Comparison of ENCODE assay signal across 8 mouse cellular contexts in the genomic region with DNA sequence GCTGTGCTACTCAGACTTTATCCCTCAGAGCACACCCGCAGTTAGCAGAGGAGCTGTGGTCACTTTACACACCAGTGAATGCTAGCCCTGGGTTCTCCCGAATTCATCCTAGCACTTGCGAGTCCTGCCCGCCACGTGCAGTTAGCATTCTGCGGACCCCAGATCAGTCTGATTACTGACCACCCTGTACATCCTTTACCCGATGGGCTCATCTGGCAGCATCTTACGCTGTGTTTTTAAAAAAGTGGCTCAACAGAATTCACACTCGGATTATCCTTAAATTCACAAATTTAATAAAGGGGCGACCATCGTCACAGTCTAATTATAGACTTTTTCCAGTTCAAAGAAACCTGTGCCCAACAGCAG. TPM values are rescaled to one million over a fixed set of nuclear protein-coding genes. Genes with fewer than 3 reads are reported as not detected.
DNase-seq lines count a peak whose midpoint lies in the region; ATAC-seq and TF ChIP-seq lines count a peak whose summit lies in the region.

No protein-coding gene starts in this region.

- H3K27me3 ChIP-seq in lung, embryonic 14.5 days (ENCODE audit: insufficient read depth, low read length), result no peaks in the 10 kb centered on the region
- H3K27me3 ChIP-seq in embryonic facial prominence, embryonic 13.5 days, result no peaks in the 10 kb centered on the region
- H3K27me3 ChIP-seq in intestine, embryonic 15.5 days (replicated peaks), result no peaks in the 10 kb centered on the region
- no peaks in the 10 kb centered on the region for H3K27me3 ChIP-seq in neural tube, embryonic 14.5 days (ENCODE audit: control insufficient read depth, insufficient read depth, low read length)

- peak overlapping the region; percentile 92 for H3K9ac ChIP-seq in lung, embryonic 14.5 days
- peak overlapping the region; percentile 91 for H3K9ac ChIP-seq in embryonic facial prominence, embryonic 13.5 days
- H3K9ac ChIP-seq in intestine, embryonic 15.5 days, result peak overlapping the region; percentile 88
- peak overlapping the region; percentile 90 for H3K9ac ChIP-seq in neural tube, embryonic 14.5 days (replicated peaks; ENCODE audit: low read depth, low read length)

- H3K9me3 ChIP-seq in lung, embryonic 14.5 days (ENCODE audit: low read depth, low read length), result no peaks in the 10 kb centered on the region
- no peaks in the 10 kb centered on the region for H3K9me3 ChIP-seq in embryonic facial prominence, embryonic 13.5 days
- no peaks in the 10 kb centered on the region for H3K9me3 ChIP-seq in intestine, embryonic 15.5 days
- H3K9me3 ChIP-seq in neural tube, embryonic 14.5 days (ENCODE audit: control insufficient read depth, low read length), result no peaks in the 10 kb centered on the region

- H3K4me2 ChIP-seq in lung, embryonic 14.5 days, result peak overlapping the region; percentile 73
- peak overlapping the region; percentile 89 for H3K4me2 ChIP-seq in embryonic facial prominence, embryonic 13.5 days
- H3K4me2 ChIP-seq in intestine, embryonic 15.5 days (replicated peaks), result peak overlapping the region; percentile 84
- peak overlapping the region; percentile 83 for H3K4me2 ChIP-seq in neural tube, embryonic 14.5 days (ENCODE audit: low read depth, low read length)

- 6% methylated on average over 11 of the region's 11 CpGs for WGBS in lung, embryonic 14.5 days
- 5% methylated on average over 11 of the region's 11 CpGs for WGBS in embryonic facial prominence, embryonic 13.5 days
- 8% methylated on average over 11 of the region's 11 CpGs for WGBS in intestine, embryonic 15.5 days
- WGBS in neural tube, embryonic 14.5 days, result 7% methylated on average over 11 of the region's 11 CpGs

- peak overlapping the region; percentile 95 for H3K4me3 ChIP-seq in lung, embryonic 14.5 days (ENCODE audit: low read depth, low read length)
- peak overlapping the region; percentile 99 for H3K4me3 ChIP-seq in embryonic facial prominence, embryonic 13.5 days
- peak overlapping the region; percentile 83 for H3K4me3 ChIP-seq in intestine, embryonic 15.5 days (replicated peaks)
- H3K4me3 ChIP-seq in neural tube, embryonic 14.5 days (ENCODE audit: low read depth, low read length), result peak overlapping the region; percentile 95

- peaks cover 4% of the 10 kb centered on the region; the same call in 1 of the 2 replicates for H3K4me1 ChIP-seq in lung, embryonic 14.5 days (ENCODE audit: insufficient read depth)
- peaks cover 37% of the 10 kb centered on the region for H3K4me1 ChIP-seq in embryonic facial prominence, embryonic 13.5 days
- H3K4me1 ChIP-seq in intestine, embryonic 15.5 days (replicated peaks), result peaks cover 20% of the 10 kb centered on the region
- H3K4me1 ChIP-seq in neural tube, embryonic 14.5 days (ENCODE audit: control insufficient read depth, insufficient read depth, low read length), result peaks cover 28% of the 10 kb centered on the region

- peak overlapping the region; percentile 80; the same call in 1 of the 2 replicates for H3K27ac ChIP-seq in lung, embryonic 14.5 days (ENCODE audit: low read depth)
- H3K27ac ChIP-seq in embryonic facial prominence, embryonic 13.5 days, result peak overlapping the region; percentile 86
- H3K27ac ChIP-seq in intestine, embryonic 15.5 days, result peak overlapping the region; percentile 79; the same call in 1 of the 2 replicates
- H3K27ac ChIP-seq in neural tube, embryonic 14.5 days (ENCODE audit: low read depth, low read length), result peak overlapping the region; percentile 52; the same call in 1 of the 2 replicates

- no peak for TF ChIP-seq CTCF in lung, embryonic 14.5 days (IDR thresholded peaks at IDR 0.05; ENCODE audit: low read depth)

- H3K36me3 ChIP-seq in lung, embryonic 14.5 days (ENCODE audit: insufficient read depth), result peaks cover 28% of the 10 kb centered on the region
- peaks cover 17% of the 10 kb centered on the region for H3K36me3 ChIP-seq in embryonic facial prominence, embryonic 13.5 days
- no peaks in the 10 kb centered on the region for H3K36me3 ChIP-seq in intestine, embryonic 15.5 days
- H3K36me3 ChIP-seq in neural tube, embryonic 14.5 days (ENCODE audit: control insufficient read depth, insufficient read depth, low read length), result 0 out of 2 replicates have a peak, but pooled peaks cover 6% of the 10 kb centered on the region

- no peak for ATAC-seq in lung, embryonic 14.5 days (ENCODE audit: insufficient read depth)
- no peak for ATAC-seq in embryonic facial prominence, embryonic 13.5 days (ENCODE audit: insufficient number of reproducible peaks, insufficient read depth, low FRiP score, low TSS enrichment, low read depth)
- ATAC-seq in intestine, embryonic 15.5 days, result no peak
- ATAC-seq in neural tube, embryonic 14.5 days (ENCODE audit: low read depth), result no peak
- no peak for ATAC-seq in megakaryocyte progenitor cell, adult 5-6 weeks (replicated peaks; ENCODE audit: poor library complexity)
- ATAC-seq in frontal cortex, adult (ENCODE audit: low TSS enrichment), result no peak

- no peak for DNase-seq in lung, embryonic 14.5 days
- DNase-seq in lung, postnatal 36 days, result no peak
- no peak for DNase-seq in cerebellum, adult 8-10 months

RNA-seq across cellular contexts. Expression of gene Unkl, which starts 0.4 kb away (rescaled TPM):
- 5.8 TPM in 2 replicates for polyA plus RNA-seq in lung, embryonic 14.5 days (2014; fragmentation: Nextera tagmentation; extraction: Ambion mirVana)
- polyA plus RNA-seq in embryonic facial prominence, embryonic 13.5 days (2015; fragmentation: Nextera tagmentation; extraction: Ambion mirVana), result 9.7 and 11.8 TPM in 2 replicates
- 6.0 and 6.6 TPM in 2 replicates for polyA plus RNA-seq in intestine, embryonic 15.5 days (2015; fragmentation: Nextera tagmentation; extraction: Ambion mirVana)
- polyA plus RNA-seq in neural tube, embryonic 14.5 days (2014; fragmentation: Nextera tagmentation; extraction: Ambion mirVana), result 9.1 and 10.9 TPM in 2 replicates
- 6.1 and 6.2 TPM in 2 replicates for total RNA-seq in megakaryocyte progenitor cell, adult 5-6 weeks (2015)
- 7.7 and 8.2 TPM in 2 replicates for total RNA-seq in megakaryocyte progenitor cell, adult 5-6 weeks (2017)

RNA-seq across cellular contexts. Expression of gene BC003965, which starts 3.4 kb away (rescaled TPM):
- polyA plus RNA-seq in lung, embryonic 14.5 days (2014; fragmentation: Nextera tagmentation; extraction: Ambion mirVana), result 28.5 and 29.2 TPM in 2 replicates
- polyA plus RNA-seq in embryonic facial prominence, embryonic 13.5 days (2015; fragmentation: Nextera tagmentation; extraction: Ambion mirVana), result 34.9 and 35.5 TPM in 2 replicates
- polyA plus RNA-seq in intestine, embryonic 15.5 days (2015; fragmentation: Nextera tagmentation; extraction: Ambion mirVana), result 37.4 and 39.5 TPM in 2 replicates
- polyA plus RNA-seq in neural tube, embryonic 14.5 days (2014; fragmentation: Nextera tagmentation; extraction: Ambion mirVana), result 31.9 and 33.9 TPM in 2 replicates
- total RNA-seq in megakaryocyte progenitor cell, adult 5-6 weeks (2015), result 16.6 and 20.3 TPM in 2 replicates
- 7.0 and 11.5 TPM in 2 replicates for total RNA-seq in megakaryocyte progenitor cell, adult 5-6 weeks (2017)

RNA-seq across cellular contexts. Expression of gene Gm38655, which starts 12.5 kb away (rescaled TPM):
- 3.6 and 3.7 TPM in 2 replicates for polyA plus RNA-seq in lung, embryonic 14.5 days (2014; fragmentation: Nextera tagmentation; extraction: Ambion mirVana)
- polyA plus RNA-seq in embryonic facial prominence, embryonic 13.5 days (2015; fragmentation: Nextera tagmentation; extraction: Ambion mirVana), result 0.31 TPM in 1 of 2 replicates, not detected in the other
- polyA plus RNA-seq in intestine, embryonic 15.5 days (2015; fragmentation: Nextera tagmentation; extraction: Ambion mirVana), result 1.2 and 1.7 TPM in 2 replicates
- not detected in 2 replicates for polyA plus RNA-seq in neural tube, embryonic 14.5 days (2014; fragmentation: Nextera tagmentation; extraction: Ambion mirVana)
- not detected in 2 replicates for total RNA-seq in megakaryocyte progenitor cell, adult 5-6 weeks (2015)
- total RNA-seq in megakaryocyte progenitor cell, adult 5-6 weeks (2017), result not detected in 2 replicates

RNA-seq across cellular contexts. Expression of gene Ccdc154, which starts 25.5 kb away (rescaled TPM):
- polyA plus RNA-seq in lung, embryonic 14.5 days (2014; fragmentation: Nextera tagmentation; extraction: Ambion mirVana), result 0.24 and 0.28 TPM in 2 replicates
- not detected in 2 replicates for polyA plus RNA-seq in embryonic facial prominence, embryonic 13.5 days (2015; fragmentation: Nextera tagmentation; extraction: Ambion mirVana)
- 0.16 and 0.19 TPM in 2 replicates for polyA plus RNA-seq in intestine, embryonic 15.5 days (2015; fragmentation: Nextera tagmentation; extraction: Ambion mirVana)
- not detected in 2 replicates for polyA plus RNA-seq in neural tube, embryonic 14.5 days (2014; fragmentation: Nextera tagmentation; extraction: Ambion mirVana)
- not detected in 2 replicates for total RNA-seq in megakaryocyte progenitor cell, adult 5-6 weeks (2015)
- total RNA-seq in megakaryocyte progenitor cell, adult 5-6 weeks (2017), result 0.14 TPM in 1 of 2 replicates, not detected in the other

RNA-seq across cellular contexts. Expression of gene Gnptg, which starts 52.2 kb away (rescaled TPM):
- polyA plus RNA-seq in lung, embryonic 14.5 days (2014; fragmentation: Nextera tagmentation; extraction: Ambion mirVana), result 36.2 and 38.3 TPM in 2 replicates
- 33.9 and 34.3 TPM in 2 replicates for polyA plus RNA-seq in embryonic facial prominence, embryonic 13.5 days (2015; fragmentation: Nextera tagmentation; extraction: Ambion mirVana)
- polyA plus RNA-seq in intestine, embryonic 15.5 days (2015; fragmentation: Nextera tagmentation; extraction: Ambion mirVana), result 40.6 and 42.7 TPM in 2 replicates
- 88.4 and 110 TPM in 2 replicates for polyA plus RNA-seq in neural tube, embryonic 14.5 days (2014; fragmentation: Nextera tagmentation; extraction: Ambion mirVana)
- total RNA-seq in megakaryocyte progenitor cell, adult 5-6 weeks (2015), result 24.3 and 24.4 TPM in 2 replicates
- total RNA-seq in megakaryocyte progenitor cell, adult 5-6 weeks (2017), result 17.2 and 20.8 TPM in 2 replicates
